Mouse (Mus musculus) kidney, adult 9 months (tissue): ENCODE measurements at regions not wholly inside any gene's neighbourhood (a gene's known extent, or its start where the extent isn't known, plus 50 kb on each side); places are given as distances from the start of the nearest gene placed in this dataset.

Source experiments
- DNase-seq: peaks from one replicate; pipeline ENCODE4 v3.0.0; 2022

GRCm38 (mm10) chr16:51915034-51915928 is 115.7 kb upstream of the Cblb start:
- no peak for DNase-seq

- DNase-seq: no peak
Measured at GRCm38 (mm10) chr16:51915929-51916308, 115.1 kb upstream of the Cblb start.

GRCm38 (mm10) chr16:51916337-51916736 is 114.7 kb upstream of the Cblb start:
- no peak for DNase-seq

- DNase-seq: no peak
Measured at GRCm38 (mm10) chr16:51916820-51917219, 114.2 kb upstream of the Cblb start.

- no peak for DNase-seq
Measured at GRCm38 (mm10) chr16:51917540-51917939, 113.5 kb upstream of the Cblb start.

GRCm38 (mm10) chr16:51921025-51921424 is 110.0 kb upstream of the Cblb start:
- no peak for DNase-seq

GRCm38 (mm10) chr16:51922589-51922988 is 108.4 kb upstream of the Cblb start:
- no peak for DNase-seq

- no peak for DNase-seq
Measured at GRCm38 (mm10) chr16:51925639-51926038, 105.4 kb upstream of the Cblb start.

- DNase-seq: no peak
Measured at GRCm38 (mm10) chr16:51933122-51933521, 97.9 kb upstream of the Cblb start.

- no peak for DNase-seq
Measured at GRCm38 (mm10) chr16:51933965-51934364, 97.1 kb upstream of the Cblb start.

- DNase-seq: no peak
Measured at GRCm38 (mm10) chr16:51937298-51937697, 93.7 kb upstream of the Cblb start.

- DNase-seq: no peak
Measured at GRCm38 (mm10) chr16:51939061-51939460, 92.0 kb upstream of the Cblb start.

GRCm38 (mm10) chr16:51940574-51940973 is 90.5 kb upstream of the Cblb start:
- no peak for DNase-seq

GRCm38 (mm10) chr16:51942431-51943130 is 88.4 kb upstream of the Cblb start:
- DNase-seq: peak; percentile 56

GRCm38 (mm10) chr16:51967051-51967845 is 63.8 kb upstream of the Cblb start:
- no peak for DNase-seq
